Mouse (Mus musculus) layer of hippocampus, adult 2 months (tissue): ENCODE measurements around the gene Aars2. TPM values are rescaled to one million over a fixed set of nuclear protein-coding genes. Genes with fewer than 3 reads are reported as not detected.

Source experiments
- DNase-seq, 2 experiments: peaks; one replicate each; pipeline ENCODE4 v3.0.0; 2022; ENCODE audit warnings: low spot score in 2 of 2
- H3K27ac ChIP-seq: fragments of 200-600 bp; 2 replicates; pipeline ENCODE4 v1.8.1; 2022
- H3K4me3 ChIP-seq: fragments of 200-600 bp; 2 replicates; pipeline ENCODE4 v1.8.1; 2022; ENCODE audit warnings: mild to moderate bottlenecking
- CTCF ChIP-seq: fragments of 200-600 bp; conservative IDR thresholded peaks from 2 replicates; pipeline ENCODE4 v1.8.1; 2022; ENCODE audit warnings: antibody characterized with exemption, mild to moderate bottlenecking, moderate library complexity
- long read RNA-seq, 2 experiments: library from polyadenylated mRNA; stranded (forward); transcript quantifications; one replicate each; pipeline ENCODE4 v2.0.0; 2021; ENCODE audit warnings: borderline mapping rate in 2 of 2
- total RNA-seq, 2 experiments: library from RNA; stranded (reverse); gene quantifications; 2 replicates each; pipeline ENCODE4 v1.2.3; 2021

Aars2 gene
- total RNA-seq = 10 to 100 TPM; 25.2 to 26.3 TPM
- long read RNA-seq, experiment 1, transcript Aars2-201 (22 exons, 3,349 nt) = major isoform, 20 of 33 reads
- long read RNA-seq, experiment 1, partial matches to known transcripts = 6 of 33 reads
- long read RNA-seq, experiment 1, other reads (novel, unspliced or antisense) = 7 of 33 reads
- long read RNA-seq, experiment 2, transcript Aars2-201 (22 exons, 3,349 nt) = major isoform, 43 of 64 reads
- long read RNA-seq, experiment 2, partial matches to known transcripts = 8 of 64 reads
- long read RNA-seq, experiment 2, other reads (novel, unspliced or antisense) = 13 of 64 reads

GRCm38 (mm10) chr17:45506700-45507189 is at the start of gene Aars2:
Gene Aars2, plus strand, starts transcription at chr17:45506841.
- DNase-seq = peak; percentile 91 to 92
- H3K27ac ChIP-seq = peak within 1 kb of the TSS; percentile 97
- peak within 1 kb of the TSS; percentile 96 for H3K4me3 ChIP-seq
- peak; percentile 88 for TF ChIP-seq CTCF

- no peak overlapping the region for H3K4me3 ChIP-seq
- no peak overlapping the region for H3K27ac ChIP-seq
- TF ChIP-seq CTCF = peak; percentile 27
- DNase-seq = no peak
Observed at GRCm38 (mm10) chr17:45457487-45457886, 49.2 kb upstream of the Aars2 start.

GRCm38 (mm10) chr17:45458516-45458915 is 48.1 kb upstream of the Aars2 start:
- DNase-seq = no peak
- no peak for TF ChIP-seq CTCF
- Histone ChIP-seq H3K27ac (no peak overlapping the region), H3K4me3 (no peak overlapping the region)

GRCm38 (mm10) chr17:45459062-45459461 is 47.6 kb upstream of the Aars2 start:
- DNase-seq = no peak
- TF ChIP-seq CTCF = no peak
- H3K27ac ChIP-seq = no peak overlapping the region
- no peak overlapping the region for H3K4me3 ChIP-seq

GRCm38 (mm10) chr17:45462506-45462905 is 44.1 kb upstream of the Aars2 start:
- DNase-seq = no peak

GRCm38 (mm10) chr17:45464255-45464654 is 42.4 kb upstream of the Aars2 start:
- H3K27ac ChIP-seq = no peak overlapping the region
- no peak overlapping the region for H3K4me3 ChIP-seq
- no peak for TF ChIP-seq CTCF
- DNase-seq = no peak

More at GRCm38 (mm10) chr17:45462506-45462905, 44.1 kb upstream of the Aars2 start:
- Histone ChIP-seq H3K4me3 (no peak overlapping the region), H3K27ac (no peak overlapping the region)
- TF ChIP-seq CTCF = peak; percentile 25

GRCm38 (mm10) chr17:45466701-45467100 is 39.9 kb upstream of the Aars2 start:
- no peak for DNase-seq
- TF ChIP-seq CTCF = peak; percentile 38
- Histone ChIP-seq H3K4me3 (no peak overlapping the region), H3K27ac (no peak overlapping the region)

- no peak overlapping the region for H3K27ac ChIP-seq
- H3K4me3 ChIP-seq = no peak overlapping the region
- DNase-seq = no peak
- peak; percentile 45 for TF ChIP-seq CTCF
Observed at GRCm38 (mm10) chr17:45468302-45468701, 38.3 kb upstream of the Aars2 start.

GRCm38 (mm10) chr17:45470726-45471125 is 35.9 kb upstream of the Aars2 start:
- Histone ChIP-seq H3K4me3 (no peak overlapping the region), H3K27ac (0 out of 2 replicates have a peak overlapping the region, but pooled peaks have one; percentile 51)
- TF ChIP-seq CTCF = no peak
- DNase-seq = peak in 1 of 2 experiments; percentile 43

- DNase-seq = no peak
- Histone ChIP-seq H3K27ac (peak overlapping the region; percentile 92), H3K4me3 (no peak overlapping the region; the same call in 1 of the 2 replicates)
- TF ChIP-seq CTCF = no peak; the same call in 1 of the 2 replicates
Observed at GRCm38 (mm10) chr17:45473667-45474066, 33.0 kb upstream of the Aars2 start.

GRCm38 (mm10) chr17:45474146-45474545 is 32.5 kb upstream of the Aars2 start:
- no peak for TF ChIP-seq CTCF
- no peak for DNase-seq
- Histone ChIP-seq H3K27ac (peak overlapping the region; percentile 92), H3K4me3 (peak overlapping the region; percentile 60)

GRCm38 (mm10) chr17:45474669-45475465 is 31.8 kb upstream of the Aars2 start, which contains the start of gene Spats1:
Gene Spats1, minus strand, starts transcription at chr17:45475415.
- Histone ChIP-seq H3K4me3 (peak within 1 kb of the TSS; percentile 60), H3K27ac (peak within 1 kb of the TSS; percentile 92)
- DNase-seq = peak; percentile 84 to 85
- no peak; the same call in 1 of the 2 replicates for TF ChIP-seq CTCF

GRCm38 (mm10) chr17:45478234-45478825 is 28.3 kb upstream of the Aars2 start:
- Histone ChIP-seq H3K4me3 (no peak overlapping the region), H3K27ac (peak overlapping the region; percentile 23; the same call in 1 of the 2 replicates)
- DNase-seq = peak; percentile 85 to 96
- TF ChIP-seq CTCF = peak; percentile 98
